Mouse (Mus musculus) neural tube, embryonic 12.5 days (tissue): ENCODE measurements around the gene Prr14l. TPM values are rescaled to one million over a fixed set of nuclear protein-coding genes. Genes with fewer than 3 reads are reported as not detected.
"Not testable (repeated sequence)": the region's sequence is repeated elsewhere in the genome, so short reads cannot be mapped to it uniquely, and the experiment has no call there.

Source experiments
- ATAC-seq: fragments of 200-750 bp; cut with Nextera tagmentation; 2 replicates; pipeline ENCODE4 v1.8.0; 2017; ENCODE audit warnings: low read depth, mild to moderate bottlenecking, moderate TSS enrichment, moderate library complexity; ENCODE audit not compliant: low FRiP score
- H3K27ac ChIP-seq: fragments of 300-500 bp; sonication (generic); 2 replicates; pipeline ENCODE4 v1.5.1; 2016
- H3K27me3 ChIP-seq: fragments of 300-500 bp; sonication (generic); replicated peaks from 2 replicates; pipeline ENCODE4 v1.6.1; 2016; ENCODE audit warnings: mild to moderate bottlenecking
- H3K36me3 ChIP-seq: fragments of 300-500 bp; sonication (generic); 2 replicates; pipeline ENCODE4 v1.6.1; 2016; ENCODE audit warnings: mild to moderate bottlenecking
- H3K4me1 ChIP-seq: fragments of 300-500 bp; sonication (generic); 2 replicates; pipeline ENCODE4 v1.6.1; 2016
- H3K4me2 ChIP-seq: fragments of 300-500 bp; sonication (generic); replicated peaks from 2 replicates; pipeline ENCODE4 v1.6.1; 2016; ENCODE audit warnings: mild to moderate bottlenecking
- H3K4me3 ChIP-seq: fragments of 300-500 bp; sonication (generic); 2 replicates; pipeline ENCODE4 v1.5.1; 2016
- H3K9ac ChIP-seq: fragments of 300-500 bp; sonication (generic); 2 replicates; pipeline ENCODE4 v1.6.1; 2016; ENCODE audit warnings: mild to moderate bottlenecking
- H3K9me3 ChIP-seq: fragments of 300-500 bp; sonication (generic); 2 replicates; pipeline ENCODE4 v1.6.1; 2016; ENCODE audit warnings: mild to moderate bottlenecking
- WGBS: fragments of 180-500 bp; shearing (Covaris S2); methylation state at CpG from one replicate; pipeline ENCODE4 v1.1.7; 2016; 5-methylcytosine and 5-hydroxymethylcytosine counted together
- polyA plus RNA-seq: library from polyadenylated mRNA; unstranded; fragments of >200 nt; fragmentation: Nextera tagmentation; extraction: Ambion mirVana; gene quantifications from 2 replicates; pipeline ENCODE4 v1.2.1, GENCODE M21; 2016

Prr14l gene
- polyA plus RNA-seq, 1 experiment from 2014 or later = 15.2 TPM

- peaks cover 30% of the 10 kb centered on the region for H3K36me3 ChIP-seq
These were observed 4.5 kb downstream of the Prr14l start for GRCm38 (mm10) chr5:32849580-32849979.

GRCm38 (mm10) chr5:32849178-32849577, 4.9 kb downstream of the Prr14l start:
- Histone ChIP-seq H3K4me3 (no peak overlapping the region), H3K36me3 (peaks cover 33% of the 10 kb centered on the region), H3K27me3 (no peaks in the 10 kb centered on the region), H3K27ac (no peak overlapping the region), H3K4me1 (peaks cover 17% of the 10 kb centered on the region), H3K9ac (no peak overlapping the region), H3K9me3 (no peaks in the 10 kb centered on the region), H3K4me2 (no peak overlapping the region)
- 96% methylated on average over 3 of the region's 3 CpGs for WGBS
- no peak for ATAC-seq

More at GRCm38 (mm10) chr5:32849580-32849979, 4.5 kb downstream of the Prr14l start:
- not testable (repeated sequence) for H3K27me3 ChIP-seq, ATAC-seq, H3K4me2 ChIP-seq, H3K9ac ChIP-seq, H3K4me3 ChIP-seq, H3K27ac ChIP-seq, H3K9me3 ChIP-seq
- 89% methylated on average over 3 of the region's 3 CpGs for WGBS
- peaks cover 17% of the 10 kb centered on the region for H3K4me1 ChIP-seq

GRCm38 (mm10) chr5:32840029-32840428, 14.0 kb downstream of the Prr14l start:
- no peak overlapping the region for H3K27ac ChIP-seq
- no peaks in the 10 kb centered on the region for H3K4me1 ChIP-seq
- H3K4me2 ChIP-seq = no peak overlapping the region
- no peaks in the 10 kb centered on the region for H3K27me3 ChIP-seq
- H3K9ac ChIP-seq = no peak overlapping the region
- ATAC-seq = no peak
- H3K36me3 ChIP-seq = peaks cover 78% of the 10 kb centered on the region
- no peaks in the 10 kb centered on the region for H3K9me3 ChIP-seq
- H3K4me3 ChIP-seq = no peak overlapping the region
- WGBS = 89% methylated on average over 2 of the region's 2 CpGs

- H3K9me3 ChIP-seq = no peaks in the 10 kb centered on the region
- WGBS = 90% methylated on average over 5 of the region's 5 CpGs
- peaks cover 75% of the 10 kb centered on the region for H3K36me3 ChIP-seq
- no peaks in the 10 kb centered on the region for H3K4me1 ChIP-seq
- no peak overlapping the region for H3K9ac ChIP-seq
- H3K27me3 ChIP-seq = no peaks in the 10 kb centered on the region
- no peak overlapping the region for H3K27ac ChIP-seq
- H3K4me3 ChIP-seq = no peak overlapping the region
- H3K4me2 ChIP-seq = no peak overlapping the region
- no peak for ATAC-seq
These were observed 17.1 kb downstream of the Prr14l start for GRCm38 (mm10) chr5:32836976-32837375.

GRCm38 (mm10) chr5:32834497-32834896, 19.6 kb downstream of the Prr14l start:
- Histone ChIP-seq H3K27me3 (no peaks in the 10 kb centered on the region), H3K4me3 (no peak overlapping the region), H3K9ac (no peak overlapping the region), H3K36me3 (peaks cover 80% of the 10 kb centered on the region), H3K4me1 (no peaks in the 10 kb centered on the region), H3K9me3 (no peaks in the 10 kb centered on the region), H3K27ac (no peak overlapping the region), H3K4me2 (no peak overlapping the region)
- no peak for ATAC-seq
- WGBS = 89% methylated on average over 1 of the region's 1 CpGs

- H3K9ac ChIP-seq = no peak overlapping the region
- no peaks in the 10 kb centered on the region for H3K4me1 ChIP-seq
- H3K4me2 ChIP-seq = no peak overlapping the region
- H3K36me3 ChIP-seq = peaks cover 83% of the 10 kb centered on the region
- no peak overlapping the region for H3K27ac ChIP-seq
- H3K9me3 ChIP-seq = no peaks in the 10 kb centered on the region
- ATAC-seq = no peak
- 88% methylated on average over 2 of the region's 2 CpGs for WGBS
- H3K27me3 ChIP-seq = no peaks in the 10 kb centered on the region
- H3K4me3 ChIP-seq = no peak overlapping the region
These were observed 24.0 kb downstream of the Prr14l start for GRCm38 (mm10) chr5:32830054-32830453.

GRCm38 (mm10) chr5:32828766-32829165, 25.3 kb downstream of the Prr14l start:
- not testable (repeated sequence) for ATAC-seq, H3K9me3 ChIP-seq, H3K4me3 ChIP-seq, H3K27me3 ChIP-seq, H3K27ac ChIP-seq, H3K4me1 ChIP-seq, H3K4me2 ChIP-seq, H3K9ac ChIP-seq
- H3K36me3 ChIP-seq = peaks cover 70% of the 10 kb centered on the region
- WGBS = 93% methylated on average over 1 of the region's 1 CpGs

GRCm38 (mm10) chr5:32827009-32827408, 27.0 kb downstream of the Prr14l start, which contains the start of gene Gm20671:
Gene Gm20671 (minus strand): TSS chr5:32827109.
- H3K4me3 ChIP-seq = no peak within 1 kb of the TSS
- H3K9ac ChIP-seq = no peak within 1 kb of the TSS
- no peak within 1 kb of the TSS for H3K4me2 ChIP-seq

GRCm38 (mm10) chr5:32820471-32820870, 33.6 kb downstream of the Prr14l start:
- no peak overlapping the region for H3K4me2 ChIP-seq
- ATAC-seq = no peak
- H3K9me3 ChIP-seq = no peaks in the 10 kb centered on the region
- H3K36me3 ChIP-seq = peaks cover 62% of the 10 kb centered on the region
- H3K27ac ChIP-seq = no peak overlapping the region
- 97% methylated on average over 8 of the region's 8 CpGs for WGBS
- H3K4me3 ChIP-seq = no peak overlapping the region
- no peaks in the 10 kb centered on the region for H3K27me3 ChIP-seq
- H3K9ac ChIP-seq = no peak overlapping the region
- no peaks in the 10 kb centered on the region for H3K4me1 ChIP-seq

More at GRCm38 (mm10) chr5:32827009-32827408, 27.0 kb downstream of the Prr14l start, which contains the start of gene Gm20671:
- no peaks in the 10 kb centered on the region for H3K9me3 ChIP-seq
- ATAC-seq = no peak
- 93% methylated on average over 7 of the region's 7 CpGs for WGBS
- H3K36me3 ChIP-seq = peaks cover 66% of the 10 kb centered on the region
- no peaks in the 10 kb centered on the region for H3K4me1 ChIP-seq
- H3K27me3 ChIP-seq = no peaks in the 10 kb centered on the region
- H3K27ac ChIP-seq = no peak within 1 kb of the TSS

GRCm38 (mm10) chr5:32815396-32815795, 38.7 kb downstream of the Prr14l start:
- H3K9ac ChIP-seq = no peak overlapping the region
- H3K36me3 ChIP-seq = peaks cover 60% of the 10 kb centered on the region
- no peak for ATAC-seq
- no peak overlapping the region for H3K4me3 ChIP-seq
- H3K4me2 ChIP-seq = no peak overlapping the region
- H3K27ac ChIP-seq = no peak overlapping the region
- no peaks in the 10 kb centered on the region for H3K9me3 ChIP-seq
- WGBS = 93% methylated on average over 4 of the region's 4 CpGs
- H3K4me1 ChIP-seq = no peaks in the 10 kb centered on the region
- no peaks in the 10 kb centered on the region for H3K27me3 ChIP-seq

GRCm38 (mm10) chr5:32786454-32786853, 67.6 kb downstream of the Prr14l start:
- ATAC-seq, H3K9ac ChIP-seq, H3K27ac ChIP-seq, H3K9me3 ChIP-seq, H3K4me2 ChIP-seq, H3K4me3 ChIP-seq, H3K4me1 ChIP-seq, H3K27me3 ChIP-seq: not testable (repeated sequence)
- WGBS = 62% methylated on average over 1 of the region's 1 CpGs
- H3K36me3 ChIP-seq = peaks cover 14% of the 10 kb centered on the region

GRCm38 (mm10) chr5:32785313-32785915, 68.6 kb downstream of the Prr14l start, which contains the start of gene Pisd:
Gene Pisd (minus strand): TSS chr5:32785646.
- ATAC-seq = peak; percentile 99
- no peak within 1 kb of the TSS for H3K27ac ChIP-seq
- H3K27me3 ChIP-seq = no peaks in the 10 kb centered on the region
- H3K4me1 ChIP-seq = peaks cover 6% of the 10 kb centered on the region
- peaks cover 6% of the 10 kb centered on the region for H3K36me3 ChIP-seq
- H3K9me3 ChIP-seq = no peaks in the 10 kb centered on the region
- peak within 1 kb of the TSS; percentile 75 for H3K4me2 ChIP-seq
- H3K4me3 ChIP-seq = peak within 1 kb of the TSS; percentile 66
- under 1% methylated on average over 52 of the region's 52 CpGs for WGBS
- peak within 1 kb of the TSS; percentile 58 for H3K9ac ChIP-seq

- 29% methylated on average over 5 of the region's 5 CpGs for WGBS
- H3K9me3 ChIP-seq = no peaks in the 10 kb centered on the region
- H3K36me3 ChIP-seq = peaks cover 6% of the 10 kb centered on the region
- H3K9ac ChIP-seq = peak overlapping the region; percentile 58
- H3K4me3 ChIP-seq = peak overlapping the region; percentile 66
- H3K4me1 ChIP-seq = peaks cover 6% of the 10 kb centered on the region
- peak overlapping the region; percentile 75 for H3K4me2 ChIP-seq
- H3K27ac ChIP-seq = no peak overlapping the region
- H3K27me3 ChIP-seq = no peaks in the 10 kb centered on the region
- ATAC-seq = no peak
These were observed 69.3 kb downstream of the Prr14l start for GRCm38 (mm10) chr5:32784726-32785125.
